Mouse (Mus musculus): Measurements from ENCODE around the gene Ubl7.

GRCm38 (mm10) chr9:57959886-57960866, 49.4 kb downstream of the Ubl7 start:
- TF ChIP-seq TAL1 (IDR thresholded peaks at IDR 0.05; ENCODE audit: low read length): no peak
- no peak for TF ChIP-seq GATA1 (IDR thresholded peaks at IDR 0.05; ENCODE audit: low read length)
